Mouse (Mus musculus) MEL (cell line): ENCODE data around the gene Ccdc88c. TPM values are rescaled to one million over a fixed set of nuclear protein-coding genes. Genes with fewer than 3 reads are reported as not detected.

Source experiments
- DNase-seq: peaks from one replicate; pipeline ENCODE4 v3.0.0; 2011; ENCODE audit warnings: low read depth, low spot score
- H3K27ac ChIP-seq: 2 replicates; pipeline ENCODE4 v1.5.1; 2012; ENCODE audit warnings: low read depth, mild to moderate bottlenecking, control low read depth, low read length, moderate library complexity; ENCODE audit not compliant: control insufficient read depth
- H3K27me3 ChIP-seq, 2 experiments: fragments of 150-350 bp in 1 of 2; sonication (generic) in 1 of 2; 2 replicates each; pipeline ENCODE4 v1.6.1; 2012; ENCODE audit warnings: low read length in 2 of 2, mild to moderate bottlenecking in 2 of 2, improper control_type of control experiment in 1 of 2, moderate library complexity in 1 of 2; ENCODE audit not compliant: insufficient read depth in 2 of 2, control insufficient read depth in 1 of 2
- H3K36me3 ChIP-seq, 2 experiments: 2 replicates each; pipeline ENCODE4 v1.6.1; 2012 to 2014; ENCODE audit warnings: low read length in 2 of 2, improper control_type of control experiment in 1 of 2, inconsistent platforms in 1 of 2, mild to moderate bottlenecking in 1 of 2; ENCODE audit not compliant: insufficient read depth in 2 of 2, control insufficient read depth in 1 of 2
- H3K4me1 ChIP-seq, 2 experiments: fragments of 150-350 bp in 1 of 2; sonication (generic) in 1 of 2; 2 replicates each; pipeline ENCODE4 v1.6.1; 2012; ENCODE audit warnings: low read length in 2 of 2, improper control_type of control experiment in 1 of 2, mild to moderate bottlenecking in 1 of 2; ENCODE audit not compliant: insufficient read depth in 2 of 2, control insufficient read depth in 1 of 2
- H3K4me3 ChIP-seq, 2 experiments: fragments of 150-350 bp in 1 of 2; sonication (generic) in 1 of 2; 2 replicates each; pipeline ENCODE4 v1.5.1; 2012; ENCODE audit warnings: low read depth in 2 of 2, low read length in 2 of 2, mild to moderate bottlenecking in 2 of 2, moderate library complexity in 2 of 2, control low read depth in 1 of 2, improper control_type of control experiment in 1 of 2; ENCODE audit not compliant: control insufficient read depth in 1 of 2, insufficient read depth in 1 of 2
- H3K79me2 ChIP-seq: 2 replicates; pipeline ENCODE4 v1.6.1; 2012; ENCODE audit warnings: mild to moderate bottlenecking, low read length, moderate library complexity; ENCODE audit not compliant: control insufficient read depth, poor library complexity, insufficient read depth
- H3K9ac ChIP-seq: 2 replicates; pipeline ENCODE4 v1.6.1; 2012; ENCODE audit warnings: low read depth, mild to moderate bottlenecking, control low read depth, low read length, moderate library complexity; ENCODE audit not compliant: control insufficient read depth, poor library complexity, severe bottlenecking
- H3K9me3 ChIP-seq: fragments of 150-350 bp; sonication (generic); replicated peaks from 2 replicates; pipeline ENCODE4 v1.6.1; 2012; ENCODE audit warnings: mild to moderate bottlenecking, low read length, improper control_type of control experiment, moderate library complexity; ENCODE audit not compliant: insufficient read depth
- CHD1 ChIP-seq: IDR thresholded peaks from 2 replicates; pipeline ENCODE4 v1.6.1; 2012; ENCODE audit warnings: low read depth, mild to moderate bottlenecking, inconsistent platforms, low read length, improper control_type of control experiment
- CHD2 ChIP-seq: IDR thresholded peaks from 2 replicates; pipeline ENCODE4 v1.6.1; 2011; ENCODE audit warnings: low read length, improper control_type of control experiment
- CTCF ChIP-seq, 3 experiments: IDR thresholded peaks in 2 of 3; conservative IDR thresholded peaks in 1 of 3; 2 replicates each; pipeline ENCODE4 v1.5.1; 2011 to 2012; ENCODE audit warnings: low read length in 3 of 3, low read depth in 2 of 3, mild to moderate bottlenecking in 2 of 3, improper control_type of control experiment in 1 of 3, inconsistent platforms in 1 of 3, mixed read lengths in 1 of 3, moderate library complexity in 1 of 3; ENCODE audit not compliant: control insufficient read depth in 1 of 3, insufficient read depth in 1 of 3, poor library complexity in 1 of 3, severe bottlenecking in 1 of 3
- E2F4 ChIP-seq: IDR thresholded peaks from 2 replicates; pipeline ENCODE4 v1.6.1; 2011; ENCODE audit warnings: low read depth, low read length, improper control_type of control experiment, borderline replicate concordance
- ELF1 ChIP-seq: IDR thresholded peaks from 2 replicates; pipeline ENCODE4 v1.6.1; 2014; ENCODE audit warnings: low read depth, mild to moderate bottlenecking, inconsistent platforms, low read length, improper control_type of control experiment, moderate library complexity
- EP300 ChIP-seq, 2 experiments: IDR thresholded peaks; 2 replicates each; pipeline ENCODE4 v1.6.1; 2011; ENCODE audit warnings: improper control_type of control experiment in 2 of 2, low read length in 2 of 2, low read depth in 1 of 2, mild to moderate bottlenecking in 1 of 2
- GATA1 ChIP-seq: IDR thresholded peaks from 2 replicates; pipeline ENCODE4 v1.6.1; 2011; ENCODE audit warnings: low read depth, low read length, improper control_type of control experiment
- HCFC1 ChIP-seq: IDR thresholded peaks from 2 replicates; pipeline ENCODE4 v1.6.1; 2012; ENCODE audit warnings: low read depth, mild to moderate bottlenecking, inconsistent platforms, low read length, improper control_type of control experiment, moderate library complexity
- JUND ChIP-seq: IDR thresholded peaks from 2 replicates; pipeline ENCODE4 v1.6.1; 2011; ENCODE audit warnings: low read depth, mild to moderate bottlenecking, improper control_type of control experiment, low read length
- KAT2A ChIP-seq: conservative IDR thresholded peaks from 2 replicates; pipeline ENCODE4 v1.6.1; 2012; ENCODE audit warnings: low read depth, low read length, improper control_type of control experiment, inconsistent platforms
- MAFK ChIP-seq: IDR thresholded peaks from 2 replicates; pipeline ENCODE4 v1.6.1; 2011; ENCODE audit warnings: low read depth, mild to moderate bottlenecking, low read length, improper control_type of control experiment, borderline replicate concordance
- MAX ChIP-seq: IDR thresholded peaks from 2 replicates; pipeline ENCODE4 v1.6.1; 2011; ENCODE audit warnings: low read length, improper control_type of control experiment
- MAZ ChIP-seq: IDR thresholded peaks from 2 replicates; pipeline ENCODE4 v1.6.1; 2012; ENCODE audit warnings: low read depth, mild to moderate bottlenecking, inconsistent platforms, low read length, improper control_type of control experiment
- MXI1 ChIP-seq: IDR thresholded peaks from 2 replicates; pipeline ENCODE4 v1.6.1; 2011; ENCODE audit warnings: mild to moderate bottlenecking, low read depth, low read length, improper control_type of control experiment
- MYB ChIP-seq: IDR thresholded peaks from 2 replicates; pipeline ENCODE4 v1.6.1; 2011; ENCODE audit warnings: mild to moderate bottlenecking, low read depth, low read length, improper control_type of control experiment
- MYC ChIP-seq: IDR thresholded peaks from 2 replicates; pipeline ENCODE4 v1.6.1; 2011; ENCODE audit warnings: low read depth, mild to moderate bottlenecking, low read length, improper control_type of control experiment, moderate library complexity
- RAD21 ChIP-seq: IDR thresholded peaks from 2 replicates; pipeline ENCODE4 v1.6.1; 2011; ENCODE audit warnings: mild to moderate bottlenecking, low read depth, low read length, improper control_type of control experiment
- RCOR1 ChIP-seq: IDR thresholded peaks from 2 replicates; pipeline ENCODE4 v1.6.1; 2012; ENCODE audit warnings: low read depth, mild to moderate bottlenecking, inconsistent platforms, low read length, improper control_type of control experiment
- SIN3A ChIP-seq: IDR thresholded peaks from 2 replicates; pipeline ENCODE4 v1.6.1; 2012; ENCODE audit warnings: low read length, improper control_type of control experiment, inconsistent platforms
- SMC3 ChIP-seq: IDR thresholded peaks from 2 replicates; pipeline ENCODE4 v1.6.1; 2011; ENCODE audit warnings: low read depth, low read length, improper control_type of control experiment
- TAL1 ChIP-seq: IDR thresholded peaks from 2 replicates; pipeline ENCODE4 v1.6.1; 2012; ENCODE audit warnings: mild to moderate bottlenecking, inconsistent platforms, low read length, moderate library complexity, mixed read lengths
- TCF12 ChIP-seq: IDR thresholded peaks from 2 replicates; pipeline ENCODE4 v1.6.1; 2014; ENCODE audit warnings: low read depth, mild to moderate bottlenecking, inconsistent platforms, low read length, improper control_type of control experiment, moderate library complexity
- USF1 ChIP-seq: IDR thresholded peaks from 2 replicates; pipeline ENCODE4 v1.6.1; 2014; ENCODE audit warnings: low read depth, mild to moderate bottlenecking, inconsistent platforms, low read length, improper control_type of control experiment, moderate library complexity
- USF2 ChIP-seq, 2 experiments: IDR thresholded peaks; 2 replicates each; pipeline ENCODE4 v1.6.1; 2011 to 2012; ENCODE audit warnings: improper control_type of control experiment in 2 of 2, low read length in 2 of 2, borderline replicate concordance in 1 of 2, inconsistent platforms in 1 of 2, low read depth in 1 of 2, mild to moderate bottlenecking in 1 of 2; ENCODE audit not compliant: insufficient read depth in 1 of 2
- ZMIZ1 ChIP-seq: IDR thresholded peaks from 2 replicates; pipeline ENCODE4 v1.6.1; 2012; ENCODE audit warnings: low read depth, mild to moderate bottlenecking, inconsistent platforms, low read length, improper control_type of control experiment, moderate library complexity
- ZNF384 ChIP-seq: IDR thresholded peaks from 2 replicates; pipeline ENCODE4 v1.6.1; 2012; ENCODE audit warnings: low read depth, mild to moderate bottlenecking, inconsistent platforms, low read length, improper control_type of control experiment
- polyA plus RNA-seq, 2 experiments: library from polyadenylated mRNA; stranded (reverse) in 1 of 2; unstranded in 1 of 2; fragments of >175 nt in 1 of 2; fragments of >200 nt in 1 of 2; gene quantifications; 2 replicates each; pipeline versions ENCODE4 v1.2.1 to v1.2.4; 2012; ENCODE audit warnings: low replicate concordance in 2 of 2, low read depth in 1 of 2; ENCODE audit not compliant: insufficient read length in 2 of 2, insufficient read depth in 1 of 2, missing spikeins in 1 of 2
- total RNA-seq: library from RNA; depleted of rRNA; stranded (reverse); fragments of 300-350 nt; gene quantifications from 2 replicates; pipeline ENCODE4 v1.2.3, GENCODE M21; 2012

The Ccdc88c gene
- total and polyA plus RNA-seq, 3 experiments, result 8.7 to 15.3 TPM; not detected in 1

- Histone ChIP-seq H3K4me3 (no peak overlapping the region), H3K36me3 (peaks cover 0 to 2% of the 10 kb centered on the region in 2 experiments; a peak in 1 of 4 replicates), H3K27me3 (no peaks in the 10 kb centered on the region), H3K9me3 (no peaks in the 10 kb centered on the region), H3K27ac (no peak overlapping the region), H3K4me1 (peaks cover 4 to 10% of the 10 kb centered on the region in 2 experiments; a peak in 2 of 4 replicates), H3K79me2 (peaks cover 9% of the 10 kb centered on the region; the same call in 1 of the 2 replicates), H3K9ac (no peak overlapping the region)
- TF ChIP-seq MYC, result no peak
- TF ChIP-seq HCFC1, result no peak
- no peak for TF ChIP-seq USF2 (IDR thresholded peaks at IDR 0.05; ENCODE audit: borderline replicate concordance in 1 of 2, insufficient read depth in 1 of 2, low read depth in 1 of 2, low read length in 2 of 2)
- no peak for TF ChIP-seq TCF12
- no peak for TF ChIP-seq SMC3
- no peak for TF ChIP-seq ELF1
- TF ChIP-seq CTCF (IDR thresholded peaks at IDR 0.05 in 2 of 3, conservative IDR thresholded peaks at IDR 0.05 in 1 of 3; ENCODE audit: control insufficient read depth in 1 of 3, insufficient read depth in 1 of 3, low read depth in 2 of 3, low read length in 3 of 3, poor library complexity in 1 of 3, severe bottlenecking in 1 of 3), result no peak
- TF ChIP-seq MAX, result no peak
- no peak for TF ChIP-seq E2F4
- TF ChIP-seq MYB, result no peak
- no peak for TF ChIP-seq CHD1
- TF ChIP-seq SIN3A, result no peak
- no peak for TF ChIP-seq MAZ
- DNase-seq, result no peak
Observed at GRCm38 (mm10) chr12:100999061-100999954, 29.5 kb downstream of the Ccdc88c start.

DNA sequence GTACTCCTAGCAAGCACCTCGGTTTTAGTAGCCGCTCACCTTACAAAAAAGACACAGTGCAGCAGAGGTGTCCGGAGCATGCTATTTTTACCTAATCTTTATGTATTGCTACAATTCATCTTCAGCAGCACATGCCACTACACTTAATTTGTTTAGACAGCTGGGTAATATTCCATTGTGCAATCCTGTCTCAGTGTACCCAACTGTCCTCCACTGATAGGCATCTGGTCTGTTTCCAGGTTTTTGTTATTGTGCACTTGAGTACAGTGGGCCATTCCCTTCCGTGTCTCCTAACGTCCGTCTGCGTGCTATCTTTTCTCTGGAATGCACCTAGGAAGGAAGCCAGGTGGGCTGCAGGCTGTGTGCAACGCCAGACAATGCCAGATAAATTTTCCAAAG lies 30.3 kb downstream of the Ccdc88c start:
- no peak overlapping the region for H3K4me3 ChIP-seq
- no peaks in the 10 kb centered on the region for H3K9me3 ChIP-seq
- no peak overlapping the region for H3K9ac ChIP-seq
- DNase-seq, result no peak
- no peak for TF ChIP-seq RAD21
- TF ChIP-seq ZNF384, result no peak
- TF ChIP-seq TAL1, result no peak
- no peak for TF ChIP-seq EP300 (IDR thresholded peaks at IDR 0.05; ENCODE audit: low read depth in 1 of 2, low read length in 2 of 2)
- TF ChIP-seq MXI1, result no peak
- no peak for TF ChIP-seq CHD2
- no peak for TF ChIP-seq KAT2A
- TF ChIP-seq SIN3A, result no peak
- TF ChIP-seq USF1, result no peak
- TF ChIP-seq RCOR1, result no peak
- no peak for TF ChIP-seq CTCF (IDR thresholded peaks at IDR 0.05 in 2 of 3, conservative IDR thresholded peaks at IDR 0.05 in 1 of 3; ENCODE audit: control insufficient read depth in 1 of 3, insufficient read depth in 1 of 3, low read depth in 2 of 3, low read length in 3 of 3, poor library complexity in 1 of 3, severe bottlenecking in 1 of 3)
- no peak for TF ChIP-seq JUND
- no peak for TF ChIP-seq MAFK
- TF ChIP-seq ZMIZ1, result no peak
- no peak for TF ChIP-seq GATA1
- TF ChIP-seq MYC, result no peak
- no peak for TF ChIP-seq MAX
- peaks cover 0 to 2% of the 10 kb centered on the region in 2 experiments; a peak in 1 of 4 replicates for H3K36me3 ChIP-seq
- no peaks in the 10 kb centered on the region for H3K27me3 ChIP-seq
- no peak overlapping the region for H3K27ac ChIP-seq
- H3K4me1 ChIP-seq, result peaks cover 4 to 11% of the 10 kb centered on the region in 2 experiments; a peak in 2 of 4 replicates
- H3K79me2 ChIP-seq, result peaks cover 9% of the 10 kb centered on the region; the same call in 1 of the 2 replicates
